Mouse (Mus musculus): ENCODE data around the gene Ntrk2.
A peak's percentile ranks its signal among the peaks of the same experiment; 100 is the strongest.
"Not testable (repeated sequence)": the region's sequence is repeated elsewhere in the genome, so short reads cannot be mapped to it uniquely, and the experiment has no call there.

Ntrk2 gene

GRCm38 (mm10) chr13:58996447-58996846 lies 190.1 kb downstream of the Ntrk2 start:
- DNase-seq = no peak

DNA sequence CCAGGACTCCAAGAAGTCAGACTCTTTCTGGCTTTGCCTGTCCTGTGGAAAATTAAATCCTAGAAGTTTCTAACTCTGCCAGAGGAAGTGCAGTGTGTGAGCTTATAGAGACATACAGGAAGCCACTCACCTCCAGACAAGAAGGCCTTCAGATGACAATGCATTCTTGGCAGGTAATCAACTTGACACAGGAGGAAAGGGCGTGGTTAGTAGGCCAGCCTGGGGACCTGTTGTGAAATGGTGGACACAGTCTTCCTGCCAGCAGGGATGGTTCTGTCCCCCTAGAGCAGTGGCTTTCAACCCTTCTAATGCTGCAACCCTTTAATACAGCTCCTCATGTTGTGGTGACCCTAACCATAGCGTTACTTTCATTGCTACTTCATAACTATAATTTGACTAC lies 191.4 kb downstream of the Ntrk2 start:
- DNase-seq = no peak

DNA sequence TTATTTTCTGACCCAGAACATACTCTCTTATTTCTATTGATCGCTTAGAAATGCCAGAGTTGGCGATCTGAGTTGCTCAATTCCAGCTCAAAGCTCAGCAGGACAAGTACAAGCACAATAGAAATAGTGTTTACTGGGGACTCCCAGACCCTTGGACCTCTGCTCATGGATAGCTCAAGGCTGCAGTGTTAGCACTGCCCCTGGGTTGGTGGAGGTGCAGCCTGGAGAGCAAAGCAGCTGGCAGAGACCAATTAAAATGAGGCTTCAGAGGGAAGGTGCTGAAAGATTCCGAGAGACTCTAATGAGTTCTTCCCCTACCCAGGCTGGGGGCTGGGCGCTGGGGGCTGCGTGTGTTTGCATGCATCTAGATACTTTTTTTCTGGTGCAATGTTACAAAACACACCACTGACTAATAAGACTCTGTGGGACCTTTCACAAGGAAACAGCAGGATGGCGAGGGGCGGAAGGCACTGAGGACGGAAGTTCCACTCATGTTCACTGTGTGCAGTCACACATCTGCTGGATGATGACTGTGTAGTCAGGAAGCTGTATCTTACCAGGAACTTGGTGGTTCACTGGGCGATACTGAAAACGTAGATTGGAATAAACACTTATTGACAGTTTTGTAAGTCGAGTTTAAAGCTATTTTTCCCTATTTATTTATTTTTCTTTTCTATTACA lies 193.1 kb downstream of the Ntrk2 start:
- peak; percentile 7 for DNase-seq

- DNase-seq = no peak
These were observed 196.8 kb downstream of the Ntrk2 start for GRCm38 (mm10) chr13:59002943-59003806.

GRCm38 (mm10) chr13:59003807-59004173 lies 197.4 kb downstream of the Ntrk2 start:
- no peak for DNase-seq

GRCm38 (mm10) chr13:59004579-59004978 lies 198.2 kb downstream of the Ntrk2 start:
- DNase-seq = no peak

DNA sequence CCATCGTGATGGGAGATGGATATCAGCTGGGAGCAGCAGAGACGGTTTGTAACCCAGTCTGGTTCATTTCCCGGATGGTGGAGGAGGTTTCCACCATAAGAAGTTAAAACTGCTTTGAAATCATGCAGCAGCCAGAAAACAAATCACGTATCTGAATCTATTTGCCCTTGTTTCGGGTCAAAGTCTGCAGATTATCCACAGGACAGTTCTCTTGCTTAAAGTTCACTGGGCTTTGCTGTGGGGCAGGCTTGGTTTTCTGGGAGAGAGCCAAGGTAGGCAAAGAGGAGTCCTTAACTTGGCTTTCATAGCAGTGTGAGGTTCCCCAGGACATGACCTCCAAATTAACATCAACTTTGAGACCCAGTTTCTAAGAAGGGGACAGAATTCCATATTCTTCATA lies 203.5 kb downstream of the Ntrk2 start:
- no peak for DNase-seq

- DNase-seq = no peak
These were observed 204.6 kb downstream of the Ntrk2 start for GRCm38 (mm10) chr13:59010893-59011529.

DNA sequence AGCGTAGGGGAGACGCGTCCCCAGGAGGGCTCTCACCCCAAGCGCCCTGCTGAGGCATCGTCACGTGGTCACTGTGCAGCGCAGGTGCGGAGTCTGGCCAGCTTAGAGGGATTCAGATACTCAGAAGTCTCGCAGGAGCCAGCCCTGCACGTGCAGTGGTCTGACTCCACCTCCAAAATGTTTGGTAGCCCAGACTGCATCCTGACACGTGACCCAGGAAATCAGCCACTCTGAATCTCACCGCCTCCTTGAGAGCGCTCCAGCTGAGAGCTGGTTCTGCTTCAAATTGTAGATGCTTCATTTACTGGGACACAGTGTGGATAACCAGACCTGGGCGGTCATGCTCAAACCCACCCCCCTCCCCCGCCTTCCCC lies 205.1 kb downstream of the Ntrk2 start:
- DNase-seq = peak; percentile 22

DNA sequence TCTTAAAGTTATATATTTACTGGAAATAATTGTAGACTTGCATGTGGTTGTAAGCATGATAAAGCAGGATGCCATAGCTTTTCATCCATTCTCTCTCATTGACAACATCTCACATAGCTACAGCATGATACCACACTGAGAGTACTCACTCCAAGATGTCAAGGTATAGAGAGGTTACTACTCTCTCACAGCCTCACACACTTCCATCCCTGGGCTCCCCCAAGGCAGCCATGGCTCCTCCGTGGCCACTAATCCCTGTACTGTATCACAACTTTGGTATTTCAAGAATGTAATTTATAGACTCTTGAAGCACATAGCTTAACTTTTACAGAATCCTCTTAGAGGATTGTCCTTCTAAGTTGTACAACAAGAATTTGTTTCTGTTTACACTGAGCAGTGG lies 209.0 kb downstream of the Ntrk2 start:
- DNase-seq = no peak

- DNase-seq = no peak
These were observed 210.8 kb downstream of the Ntrk2 start for GRCm38 (mm10) chr13:59017121-59017520.

GRCm38 (mm10) chr13:59022251-59023042 lies 216.1 kb downstream of the Ntrk2 start:
- no peak for DNase-seq

GRCm38 (mm10) chr13:59025653-59026052 lies 219.3 kb downstream of the Ntrk2 start:
- no peak for DNase-seq

DNA sequence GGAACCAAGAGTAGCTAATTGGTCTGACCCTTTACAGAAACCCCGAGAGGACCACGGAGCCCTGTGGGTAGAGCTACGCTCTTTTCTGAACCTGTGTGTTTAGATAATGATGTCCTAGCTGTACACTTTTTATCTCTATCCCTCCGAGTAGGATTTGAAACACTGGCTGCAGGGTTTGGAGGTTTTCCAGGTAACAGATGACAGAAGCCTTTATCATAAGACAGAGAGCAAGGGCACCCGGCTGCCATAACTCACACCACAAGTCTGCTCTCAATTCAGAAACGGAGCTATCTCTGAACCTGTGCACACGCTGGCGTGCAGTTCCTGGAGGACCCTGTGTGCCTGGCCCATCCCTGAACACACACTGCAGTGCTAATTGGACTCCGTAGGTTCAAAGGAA lies 221.1 kb downstream of the Ntrk2 start:
- DNase-seq = no peak

DNA sequence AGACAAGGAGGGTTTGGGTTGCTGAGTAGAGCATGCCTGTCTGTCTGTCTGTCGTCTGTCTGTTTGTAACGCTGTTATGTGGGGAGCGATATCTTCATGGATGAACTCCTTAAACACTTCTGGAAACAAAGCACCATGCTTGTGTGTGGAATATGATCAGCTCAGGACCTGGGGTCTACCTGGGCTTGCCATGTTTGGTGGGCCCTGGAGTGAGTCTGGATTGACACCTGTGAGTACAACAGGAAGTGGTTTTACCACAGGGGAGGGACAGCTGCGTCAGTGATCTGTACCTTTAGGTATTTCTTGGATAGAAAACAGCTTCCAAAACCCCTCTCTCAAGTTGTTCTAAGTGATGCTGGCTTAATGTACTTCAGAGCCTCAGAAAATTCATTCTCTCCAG lies 222.2 kb downstream of the Ntrk2 start:
- no peak for DNase-seq

GRCm38 (mm10) chr13:59030574-59030973 lies 224.2 kb downstream of the Ntrk2 start:
- no peak for DNase-seq

GRCm38 (mm10) chr13:59040156-59040915 lies 234.0 kb downstream of the Ntrk2 start:
- no peak for DNase-seq

DNA sequence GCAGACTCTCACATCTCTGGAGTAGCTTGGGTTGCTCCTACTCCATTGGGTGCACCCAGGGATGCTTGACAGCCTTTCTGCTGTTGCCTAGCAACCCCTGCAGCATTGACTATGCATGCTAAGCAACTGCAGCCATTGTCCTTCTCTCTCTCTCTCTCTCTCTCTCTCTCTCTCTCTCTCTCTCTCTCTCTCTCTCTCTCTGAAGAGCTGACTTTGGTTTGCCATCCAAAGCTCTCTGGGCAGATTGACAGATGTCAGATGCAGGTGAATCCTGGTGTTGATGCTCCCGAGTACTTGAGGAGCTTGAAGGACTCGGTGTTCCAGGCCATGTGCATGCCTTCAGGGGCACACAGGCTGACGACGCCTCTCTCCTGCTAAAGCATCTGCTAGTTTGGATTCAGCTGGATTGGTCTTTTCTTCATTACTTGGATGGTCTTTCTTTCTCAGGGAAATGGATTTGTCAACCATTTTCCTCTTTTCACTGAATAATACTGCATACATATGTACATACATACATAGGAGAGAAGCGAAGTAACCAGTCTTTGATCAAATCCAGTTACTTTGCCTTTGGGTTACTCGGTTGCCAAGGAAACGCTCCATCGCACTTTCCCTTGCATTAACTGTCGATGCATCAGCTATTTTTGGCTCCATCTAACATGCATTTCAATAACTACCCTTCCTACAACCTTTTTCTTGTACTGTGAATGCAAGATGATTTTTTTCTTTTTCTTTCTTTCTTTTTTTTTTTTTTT lies 234.8 kb downstream of the Ntrk2 start:
- DNase-seq = no peak

GRCm38 (mm10) chr13:59052188-59052587 lies 245.8 kb downstream of the Ntrk2 start:
- no peak for DNase-seq

- not testable (repeated sequence) for DNase-seq
These were observed 248.0 kb downstream of the Ntrk2 start for GRCm38 (mm10) chr13:59054331-59054730.

DNA sequence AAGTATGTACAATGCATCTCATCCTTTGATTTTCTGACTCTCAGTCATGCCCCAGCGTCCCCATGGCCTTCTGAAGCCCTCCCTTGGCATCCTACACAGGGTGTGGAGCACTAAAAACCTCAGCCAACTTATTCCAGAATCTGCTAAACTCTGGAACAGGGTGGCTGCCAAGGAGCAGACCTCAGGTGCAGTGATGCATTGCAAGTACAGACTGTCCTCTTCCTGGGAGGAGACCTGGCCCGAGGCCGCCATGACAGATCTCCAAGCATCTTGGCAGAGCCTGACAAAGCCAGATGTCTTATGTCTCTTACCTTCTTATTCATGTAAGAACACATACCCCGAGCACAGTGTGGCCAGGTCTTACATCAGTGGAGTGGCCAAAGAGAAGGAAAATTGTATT lies 250.5 kb downstream of the Ntrk2 start:
- DNase-seq = no peak

DNA sequence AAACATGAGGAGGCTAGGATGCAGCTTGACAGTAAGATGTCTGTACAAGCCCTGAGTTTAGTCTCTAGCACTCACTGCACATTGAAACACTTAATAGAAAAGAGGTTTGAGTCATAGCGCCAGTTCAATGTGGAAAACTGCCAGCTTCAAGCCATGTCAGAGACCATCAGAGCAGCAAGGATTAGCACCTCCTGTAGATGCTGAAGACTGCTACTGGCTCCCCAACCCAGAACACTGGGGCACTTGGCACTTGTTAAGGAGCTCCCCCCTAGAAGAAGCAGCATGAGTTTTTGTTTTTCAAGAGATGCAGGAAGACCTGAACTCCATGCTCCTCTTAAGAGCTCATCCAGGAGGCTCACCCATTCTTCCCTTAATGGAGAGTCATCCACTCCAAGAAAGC lies 251.5 kb downstream of the Ntrk2 start:
- DNase-seq = no peak

All from liver (tissue).